Mouse (Mus musculus) CH12F3 (cell line): ENCODE measurements around the gene Maml1.
"Not testable (repeated sequence)": the region's sequence is repeated elsewhere in the genome, so short reads cannot be mapped to it uniquely, and the experiment has no call there.

ENCODE experiments used
- in situ Hi-C: fragments of 300-500 bp; cut with MboI; formaldehyde crosslinking; loops from 2 replicates; pipeline ENCODE4 v1.14.3; 2020; ENCODE audit warnings: low sequenced_read_pairs

Gene Maml1

GRCm38 (mm10) chr11:50292190-50292855 is at the start of gene Maml1:
Maml1 (minus strand) TSS chr11:50292311.
- in situ Hi-C loops = no loop called here

- in situ Hi-C loops = no loop called here
Measured at GRCm38 (mm10) chr11:50336891-50337290, 44.8 kb upstream of the Maml1 start.

- in situ Hi-C loops = no loop called here
Measured at GRCm38 (mm10) chr11:50336126-50336525, 44.0 kb upstream of the Maml1 start.

- in situ Hi-C loops = no loop called here
Measured at GRCm38 (mm10) chr11:50333181-50333580, 41.1 kb upstream of the Maml1 start.

GRCm38 (mm10) chr11:50329378-50329777 is 37.3 kb upstream of the Maml1 start:
- in situ Hi-C loops = no loop called here

GRCm38 (mm10) chr11:50328075-50328625 is 36.0 kb upstream of the Maml1 start:
- in situ Hi-C loops = no loop called here

- in situ Hi-C loops = no loop called here
Measured at GRCm38 (mm10) chr11:50326302-50326966, 34.3 kb upstream of the Maml1 start.

- in situ Hi-C loops = no loop called here
Measured at GRCm38 (mm10) chr11:50325496-50326301, 33.6 kb upstream of the Maml1 start, which contains the start of gene Canx. Canx (minus strand) TSS chr11:50325673.

- in situ Hi-C loops = no loop called here
Measured at GRCm38 (mm10) chr11:50324751-50325471, 32.8 kb upstream of the Maml1 start.

- in situ Hi-C loops = no loop called here
Measured at GRCm38 (mm10) chr11:50323843-50324242, 31.7 kb upstream of the Maml1 start.

GRCm38 (mm10) chr11:50322345-50322744 is 30.2 kb upstream of the Maml1 start:
- in situ Hi-C loops = no loop called here

GRCm38 (mm10) chr11:50321239-50321638 is 29.1 kb upstream of the Maml1 start:
- in situ Hi-C loops = no loop called here

GRCm38 (mm10) chr11:50319343-50319742 is 27.2 kb upstream of the Maml1 start:
- in situ Hi-C loops = not testable (repeated sequence)

GRCm38 (mm10) chr11:50312803-50313202 is 20.7 kb upstream of the Maml1 start:
- in situ Hi-C loops = no loop called here

GRCm38 (mm10) chr11:50303406-50303805 is 11.3 kb upstream of the Maml1 start:
- in situ Hi-C loops = no loop called here

GRCm38 (mm10) chr11:50291321-50292165 is 568 bp downstream of the Maml1 start:
- in situ Hi-C loops = no loop called here

- in situ Hi-C loops = no loop called here
Measured at GRCm38 (mm10) chr11:50290486-50291225, 1.5 kb downstream of the Maml1 start.

GRCm38 (mm10) chr11:50286428-50286827 is 5.7 kb downstream of the Maml1 start:
- in situ Hi-C loops = no loop called here

- in situ Hi-C loops = no loop called here
Measured at GRCm38 (mm10) chr11:50285696-50286095, 6.4 kb downstream of the Maml1 start.
